Mouse (Mus musculus) ES-E14 (cell line): ENCODE data around the gene Tbc1d23.

Experiments used
- HCFC1 ChIP-seq: IDR thresholded peaks from 2 replicates; pipeline ENCODE4 v1.6.1; 2012; ENCODE audit warnings: low read length, inconsistent platforms, borderline replicate concordance; ENCODE audit not compliant: insufficient read depth
- ZC3H11A ChIP-seq: IDR thresholded peaks from 2 replicates; pipeline ENCODE4 v1.6.1; 2012; ENCODE audit warnings: low read depth, mild to moderate bottlenecking, inconsistent platforms, low read length, borderline replicate concordance
- ZNF384 ChIP-seq: IDR thresholded peaks from 2 replicates; pipeline ENCODE4 v1.6.1; 2012; ENCODE audit warnings: low read depth, low read length, inconsistent platforms

GRCm38 (mm10) chr16:57126268-57126667 lies 105.0 kb downstream of the Tbc1d23 start:
- TF ChIP-seq ZNF384 = peak; percentile 45; the same call in 1 of the 2 replicates
- TF ChIP-seq HCFC1 = no peak
- no peak for TF ChIP-seq ZC3H11A
